Mouse (Mus musculus) urinary bladder, adult 2 months (tissue): Measurements from ENCODE around the gene Shisal2b. TPM values are rescaled to one million over a fixed set of nuclear protein-coding genes. Genes with fewer than 3 reads are reported as not detected.

ENCODE experiments used
- DNase-seq: peaks from one replicate; pipeline ENCODE4 v3.0.0; 2022; ENCODE audit warnings: low spot score
- polyA plus RNA-seq: library from polyadenylated mRNA; depleted of rRNA; stranded (reverse); fragments of >200 nt; gene quantifications from 2 replicates; pipeline ENCODE4 v1.2.3, GENCODE M21; 2012; rRNA removed

Shisal2b gene
- polyA plus RNA-seq, 1 experiment, result not detected

GRCm38 (mm10) chr13:104816635-104817571 lies 46.8 kb downstream of the Shisal2b start, which contains the start of gene Cwc27:
Cwc27 (minus strand) TSS chr13:104817142.
- DNase-seq, result peak; percentile 75

GRCm38 (mm10) chr13:104816270-104816634 lies 47.4 kb downstream of the Shisal2b start:
- DNase-seq, result no peak

GRCm38 (mm10) chr13:104805681-104806080 lies 58.0 kb downstream of the Shisal2b start:
- DNase-seq, result no peak

- DNase-seq, result no peak
These were observed 64.0 kb downstream of the Shisal2b start for GRCm38 (mm10) chr13:104799566-104800182.

GRCm38 (mm10) chr13:104799067-104799466 lies 64.6 kb downstream of the Shisal2b start:
- DNase-seq, result no peak

Other genes starting within 250 kb of the Shisal2b start
- 17.6 and 18.0 TPM in 2 replicates for gene Srek1ip1, start 71.4 kb downstream of the Shisal2b start, polyA plus RNA-seq
- 13.8 and 16.1 TPM in 2 replicates for gene Cwc27, start 46.8 kb downstream of the Shisal2b start, polyA plus RNA-seq
- gene Rgs7bp, start 191.0 kb upstream of the Shisal2b start, polyA plus RNA-seq, result 12.7 and 16.2 TPM in 2 replicates
- gene 4933425L06Rik, start 218.2 kb upstream of the Shisal2b start, polyA plus RNA-seq, result not detected in 2 replicates